Mouse (Mus musculus) adrenal gland, postnatal 25 days (tissue): Measurements from ENCODE around the gene Slc35d1. TPM values are rescaled to one million over a fixed set of nuclear protein-coding genes. Genes with fewer than 3 reads are reported as not detected.
"Not testable (repeated sequence)": the region's sequence is repeated elsewhere in the genome, so short reads cannot be mapped to it uniquely, and the experiment has no call there.

Experiments
- DNase-seq: peaks from one replicate; pipeline ENCODE4 v3.0.0; 2021; ENCODE audit warnings: mixed read lengths
- total RNA-seq: library from RNA; stranded (reverse); gene quantifications from 2 replicates; pipeline ENCODE4 v1.2.3, GENCODE M21; 2021

The Slc35d1 gene
- total RNA-seq, 1 experiment from 2014 or later = 17.3 TPM

GRCm38 (mm10) chr4:103188786-103189640 is 26.0 kb downstream of the Slc35d1 start:
- no peak for DNase-seq

- DNase-seq = no peak
Observed at GRCm38 (mm10) chr4:103180300-103180888, 34.6 kb downstream of the Slc35d1 start.

- DNase-seq = no peak
Observed at GRCm38 (mm10) chr4:103179581-103179980, 35.4 kb downstream of the Slc35d1 start.

GRCm38 (mm10) chr4:103178635-103179318 is 36.2 kb downstream of the Slc35d1 start:
- peak; percentile 9 for DNase-seq

- DNase-seq = no peak
Observed at GRCm38 (mm10) chr4:103177681-103178080, 37.3 kb downstream of the Slc35d1 start.

- DNase-seq = no peak
Observed at GRCm38 (mm10) chr4:103174001-103174400, 41.0 kb downstream of the Slc35d1 start.

GRCm38 (mm10) chr4:103173507-103173906 is 41.5 kb downstream of the Slc35d1 start:
- no peak for DNase-seq

GRCm38 (mm10) chr4:103171256-103171655 is 43.7 kb downstream of the Slc35d1 start:
- DNase-seq = no peak

- not testable (repeated sequence) for DNase-seq
Observed at GRCm38 (mm10) chr4:103166198-103166597, 48.8 kb downstream of the Slc35d1 start.

- no peak for DNase-seq
Observed at GRCm38 (mm10) chr4:103158781-103159180, 56.2 kb downstream of the Slc35d1 start.

- DNase-seq = no peak
Observed at GRCm38 (mm10) chr4:103151946-103152345, 63.0 kb downstream of the Slc35d1 start.

- peak; percentile 83 for DNase-seq
Observed at GRCm38 (mm10) chr4:103146339-103146738, 68.6 kb downstream of the Slc35d1 start.

- no peak for DNase-seq
Observed at GRCm38 (mm10) chr4:103136946-103137345, 78.0 kb downstream of the Slc35d1 start.

GRCm38 (mm10) chr4:103126533-103126932 is 88.4 kb downstream of the Slc35d1 start:
- DNase-seq = no peak

- DNase-seq = no peak
Observed at GRCm38 (mm10) chr4:103123606-103124005, 91.4 kb downstream of the Slc35d1 start.

GRCm38 (mm10) chr4:103123086-103123485 is 91.9 kb downstream of the Slc35d1 start:
- no peak for DNase-seq

GRCm38 (mm10) chr4:103120874-103121389 is 94.0 kb downstream of the Slc35d1 start:
- no peak for DNase-seq

Other genes with a start within 250 kb of the Slc35d1 start
- not detected in 2 replicates for gene Tctex1d1, start 236.6 kb downstream of the Slc35d1 start, total RNA-seq
- gene Insl5, start 188.3 kb downstream of the Slc35d1 start, total RNA-seq = not detected in 2 replicates
- 77.1 and 80.1 TPM in 2 replicates for gene Mier1, start 100.8 kb downstream of the Slc35d1 start, total RNA-seq
- gene Wdr78, start 100.6 kb downstream of the Slc35d1 start, total RNA-seq = 6.3 and 8.6 TPM in 2 replicates
- not detected in 2 replicates for gene 4921539E11Rik, start 75.7 kb upstream of the Slc35d1 start, total RNA-seq
- gene Oma1, start 98.6 kb upstream of the Slc35d1 start, total RNA-seq = 23.1 and 25.7 TPM in 2 replicates